Mouse (Mus musculus): ENCODE results near the gene Setd3. TPM values are rescaled to one million over a fixed set of nuclear protein-coding genes. Genes with fewer than 3 reads are reported as not detected.
"Not testable (repeated sequence)": the region's sequence is repeated elsewhere in the genome, so short reads cannot be mapped to it uniquely, and the experiment has no call there.

Gene Setd3
- polyA plus RNA-seq, 2 experiments from 2014 or later: 28.1 to 29.3 TPM

- ATAC-seq: no peak
These were observed 43.4 kb downstream of the Setd3 start for GRCm38 (mm10) chr12:108135610-108136208.

- no peak for ATAC-seq
These were observed 45.9 kb downstream of the Setd3 start for GRCm38 (mm10) chr12:108133181-108133580.

- no peak for ATAC-seq
These were observed 46.6 kb downstream of the Setd3 start for GRCm38 (mm10) chr12:108132450-108133070.

- ATAC-seq: peak; percentile 76
These were observed 57.8 kb downstream of the Setd3 start for GRCm38 (mm10) chr12:108121288-108121687.

GRCm38 (mm10) chr12:108120434-108120833 lies 58.7 kb downstream of the Setd3 start:
- ATAC-seq: no peak

- no peak for ATAC-seq
These were observed 59.2 kb downstream of the Setd3 start for GRCm38 (mm10) chr12:108119930-108120329.

GRCm38 (mm10) chr12:108118902-108119531 lies 60.1 kb downstream of the Setd3 start:
- no peak for ATAC-seq

- ATAC-seq: no peak
These were observed 60.6 kb downstream of the Setd3 start for GRCm38 (mm10) chr12:108118503-108118901.

GRCm38 (mm10) chr12:108111191-108111590 lies 67.9 kb downstream of the Setd3 start:
- no peak for ATAC-seq

- ATAC-seq: no peak
These were observed 68.4 kb downstream of the Setd3 start for GRCm38 (mm10) chr12:108110674-108111073.

- ATAC-seq: no peak
These were observed 69.4 kb downstream of the Setd3 start for GRCm38 (mm10) chr12:108109732-108110131.

GRCm38 (mm10) chr12:108108591-108108990 lies 70.5 kb downstream of the Setd3 start:
- ATAC-seq: not testable (repeated sequence)

GRCm38 (mm10) chr12:108103292-108103691 lies 75.8 kb downstream of the Setd3 start:
- no peak for ATAC-seq

GRCm38 (mm10) chr12:108102119-108102518 lies 77.0 kb downstream of the Setd3 start:
- ATAC-seq: no peak

GRCm38 (mm10) chr12:108100181-108100580 lies 78.9 kb downstream of the Setd3 start:
- no peak for ATAC-seq

- ATAC-seq: peak; percentile 71
These were observed 80.7 kb downstream of the Setd3 start for GRCm38 (mm10) chr12:108098201-108098980.

GRCm38 (mm10) chr12:108097643-108098042 lies 81.5 kb downstream of the Setd3 start:
- ATAC-seq: no peak

- no peak for ATAC-seq
These were observed 90.9 kb downstream of the Setd3 start for GRCm38 (mm10) chr12:108088253-108088652.

GRCm38 (mm10) chr12:108087489-108087888 lies 91.6 kb downstream of the Setd3 start:
- ATAC-seq: no peak

- no peak for ATAC-seq
These were observed 100.9 kb downstream of the Setd3 start for GRCm38 (mm10) chr12:108078122-108078752.

- ATAC-seq: no peak
These were observed 106.2 kb downstream of the Setd3 start for GRCm38 (mm10) chr12:108072907-108073306.
